Mouse (Mus musculus): ENCODE results near the gene Pdcd6. TPM values are rescaled to one million over a fixed set of nuclear protein-coding genes. Genes with fewer than 3 reads are reported as not detected.

Pdcd6 gene
- polyA plus RNA-seq, 1 experiment from 2014 or later, result 83.0 TPM

- Histone ChIP-seq H3K4me3 (peak overlapping the region; percentile 58), H3K4me2 (peak overlapping the region; percentile 89), H3K9ac (peak overlapping the region; percentile 63), H3K9me3 (replicated peaks) (no peaks in the 10 kb centered on the region), H3K36me3 (no peaks in the 10 kb centered on the region), H3K4me1 (replicated peaks) (peaks cover 4% of the 10 kb centered on the region; the same call in 1 of the 2 replicates), H3K27ac (peak overlapping the region; percentile 25; the same call in 1 of the 2 replicates), H3K27me3 (no peaks in the 10 kb centered on the region)
- 3% methylated on average over 10 of the region's 10 CpGs for WGBS
- peak; percentile 82; the same call in 1 of the 2 replicates for ATAC-seq (replicated peaks; ENCODE audit: insufficient number of reproducible peaks, insufficient read depth, low FRiP score, low read depth)
Measured at GRCm38 (mm10) chr13:74260231-74260992, 57.0 kb downstream of the Pdcd6 start.

DNA sequence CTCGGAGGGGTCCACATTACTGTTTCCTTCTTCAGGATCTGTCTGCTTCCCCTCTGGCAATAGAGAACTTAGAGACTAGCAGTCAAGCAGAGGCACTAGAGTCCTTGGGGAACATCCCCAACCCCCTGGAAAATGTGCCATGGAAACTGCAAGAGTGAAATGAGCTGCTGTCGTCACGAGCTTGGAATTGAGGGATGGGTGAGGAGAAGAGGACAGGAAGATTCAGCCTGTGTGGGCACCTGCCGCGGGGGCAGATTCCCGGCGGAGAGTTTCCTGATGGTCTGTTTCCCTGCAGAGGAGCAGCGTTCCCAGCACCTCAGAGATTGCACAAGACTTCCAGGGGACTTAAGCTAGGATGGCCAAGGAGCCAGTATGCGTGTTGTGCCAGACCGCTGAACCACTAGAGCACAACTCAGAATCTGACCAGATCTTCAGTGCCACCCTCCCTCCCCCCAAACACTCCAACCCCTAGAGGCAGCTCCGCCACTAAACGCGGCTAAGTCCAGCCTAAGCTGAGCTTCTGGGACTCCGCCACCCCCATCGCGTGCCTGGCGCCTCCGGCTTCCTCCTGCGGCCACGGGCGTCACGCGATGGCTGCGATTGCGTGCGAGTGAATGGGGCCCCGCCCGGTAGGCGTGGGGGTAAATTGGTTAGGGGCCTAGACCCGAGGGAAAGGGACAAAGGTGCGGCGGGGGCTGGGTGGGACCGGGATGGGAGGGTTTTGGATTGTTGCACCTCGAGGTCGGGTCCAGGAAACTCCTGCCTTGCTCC, 57.7 kb downstream of the Pdcd6 start:
- peak; percentile 80 for ATAC-seq (replicated peaks; ENCODE audit: insufficient number of reproducible peaks, insufficient read depth, low FRiP score, low read depth)
- Histone ChIP-seq H3K36me3 (no peaks in the 10 kb centered on the region), H3K27ac (peak overlapping the region; percentile 25; the same call in 1 of the 2 replicates), H3K4me2 (peak overlapping the region; percentile 89), H3K4me1 (replicated peaks) (peaks cover 4% of the 10 kb centered on the region; the same call in 1 of the 2 replicates), H3K9me3 (replicated peaks) (no peaks in the 10 kb centered on the region), H3K27me3 (no peaks in the 10 kb centered on the region), H3K9ac (peak overlapping the region; percentile 63), H3K4me3 (peak overlapping the region; percentile 58)
- 3% methylated on average over 35 of the region's 35 CpGs for WGBS

Other genes with a start within 250 kb of the Pdcd6 start
- 0.09 TPM in 1 of 2 replicates, not detected in the other for gene Slc9a3, start 196.1 kb downstream of the Pdcd6 start, polyA plus RNA-seq (2015; fragmentation: Nextera tagmentation; extraction: Ambion mirVana)
- gene Exoc3, start 108.8 kb downstream of the Pdcd6 start, polyA plus RNA-seq (2015; fragmentation: Nextera tagmentation; extraction: Ambion mirVana), result 57.0 and 61.2 TPM in 2 replicates
- gene Ahrr, start 25.2 kb downstream of the Pdcd6 start, polyA plus RNA-seq (2015; fragmentation: Nextera tagmentation; extraction: Ambion mirVana), result 1.0 and 1.3 TPM in 2 replicates
- 551 and 562 TPM in 2 replicates for gene Sdha, start 32.7 kb upstream of the Pdcd6 start, polyA plus RNA-seq (2015; fragmentation: Nextera tagmentation; extraction: Ambion mirVana)
- 43.9 and 51.2 TPM in 2 replicates for gene Ccdc127, start 32.7 kb upstream of the Pdcd6 start, polyA plus RNA-seq (2015; fragmentation: Nextera tagmentation; extraction: Ambion mirVana)
- gene Lrrc14b, start 46.4 kb upstream of the Pdcd6 start, polyA plus RNA-seq (2015; fragmentation: Nextera tagmentation; extraction: Ambion mirVana), result 8.4 and 10.2 TPM in 2 replicates
- 3.8 and 4.8 TPM in 2 replicates for gene Zfp72, start 73.3 kb upstream of the Pdcd6 start, polyA plus RNA-seq (2015; fragmentation: Nextera tagmentation; extraction: Ambion mirVana)
- gene Ftl1-ps1, start 82.1 kb upstream of the Pdcd6 start, polyA plus RNA-seq (2015; fragmentation: Nextera tagmentation; extraction: Ambion mirVana), result 57.7 and 65.8 TPM in 2 replicates
- gene Zfp825, start 176.4 kb upstream of the Pdcd6 start, polyA plus RNA-seq (2015; fragmentation: Nextera tagmentation; extraction: Ambion mirVana), result 11.8 and 12.7 TPM in 2 replicates